Mouse (Mus musculus): Measurements from ENCODE around the gene Pth2. TPM values are rescaled to one million over a fixed set of nuclear protein-coding genes. Genes with fewer than 3 reads are reported as not detected.

The Pth2 gene
- polyA plus RNA-seq, 1 experiment from 2014 or later: not detected

- peak overlapping the region; percentile 60 for H3K4me3 ChIP-seq (ENCODE audit: low read depth, low read length)
- H3K27me3 ChIP-seq (ENCODE audit: control insufficient read depth, insufficient read depth, low read length): no peaks in the 10 kb centered on the region
- DNase-seq (ENCODE audit: low spot score) (peak; percentile 51), ATAC-seq (replicated peaks; ENCODE audit: insufficient number of reproducible peaks, low FRiP score, low TSS enrichment, low read depth) (no peak; the same call in 1 of the 2 replicates)
- no peaks in the 10 kb centered on the region; the same call in 1 of the 2 replicates for H3K36me3 ChIP-seq (replicated peaks; ENCODE audit: control insufficient read depth, insufficient read depth, low read depth, low read length)
- no peak overlapping the region; the same call in 1 of the 2 replicates for H3K9ac ChIP-seq (replicated peaks; ENCODE audit: low read length)
- H3K4me1 ChIP-seq (ENCODE audit: control insufficient read depth, insufficient read depth, low read length): peaks cover 6% of the 10 kb centered on the region
- H3K4me2 ChIP-seq (ENCODE audit: low read depth, low read length): peak overlapping the region; percentile 39; the same call in 1 of the 2 replicates
- no peak overlapping the region for H3K27ac ChIP-seq (replicated peaks; ENCODE audit: low read depth, low read length)
- 79% methylated on average over 12 of the region's 12 CpGs for WGBS
- no peaks in the 10 kb centered on the region for H3K9me3 ChIP-seq (replicated peaks; ENCODE audit: control insufficient read depth, low read length)
These were observed 25.7 kb upstream of the Pth2 start for GRCm38 (mm10) chr7:45154993-45155514.

GRCm38 (mm10) chr7:45155590-45155989, 25.2 kb upstream of the Pth2 start:
- Histone ChIP-seq H3K9ac (replicated peaks; ENCODE audit: low read length) (no peak overlapping the region), H3K4me2 (ENCODE audit: low read depth, low read length) (no peak overlapping the region), H3K36me3 (replicated peaks; ENCODE audit: control insufficient read depth, insufficient read depth, low read depth, low read length) (no peaks in the 10 kb centered on the region; the same call in 1 of the 2 replicates), H3K4me3 (ENCODE audit: low read depth, low read length) (no peak overlapping the region), H3K27me3 (ENCODE audit: control insufficient read depth, insufficient read depth, low read length) (no peaks in the 10 kb centered on the region), H3K27ac (replicated peaks; ENCODE audit: low read depth, low read length) (no peak overlapping the region), H3K4me1 (ENCODE audit: control insufficient read depth, insufficient read depth, low read length) (peaks cover 6% of the 10 kb centered on the region), H3K9me3 (replicated peaks; ENCODE audit: control insufficient read depth, low read length) (no peaks in the 10 kb centered on the region)
- DNase-seq (ENCODE audit: low spot score): no peak
- no peak for ATAC-seq (replicated peaks; ENCODE audit: insufficient number of reproducible peaks, low FRiP score, low TSS enrichment, low read depth)
- 88% methylated on average over 9 of the region's 9 CpGs for WGBS

GRCm38 (mm10) chr7:45156206-45156605, 24.6 kb upstream of the Pth2 start:
- ATAC-seq (replicated peaks; ENCODE audit: insufficient number of reproducible peaks, low FRiP score, low TSS enrichment, low read depth) (no peak), DNase-seq (ENCODE audit: low spot score) (no peak)
- H3K27me3 ChIP-seq (ENCODE audit: control insufficient read depth, insufficient read depth, low read length): no peaks in the 10 kb centered on the region
- H3K4me3 ChIP-seq (ENCODE audit: low read depth, low read length): no peak overlapping the region
- H3K27ac ChIP-seq (replicated peaks; ENCODE audit: low read depth, low read length): no peak overlapping the region
- no peak overlapping the region for H3K4me2 ChIP-seq (ENCODE audit: low read depth, low read length)
- H3K4me1 ChIP-seq (ENCODE audit: control insufficient read depth, insufficient read depth, low read length): peaks cover 2% of the 10 kb centered on the region; the same call in 1 of the 2 replicates
- H3K36me3 ChIP-seq (replicated peaks; ENCODE audit: control insufficient read depth, insufficient read depth, low read depth, low read length): no peaks in the 10 kb centered on the region; the same call in 1 of the 2 replicates
- no peaks in the 10 kb centered on the region for H3K9me3 ChIP-seq (replicated peaks; ENCODE audit: control insufficient read depth, low read length)
- WGBS: 95% methylated on average over 15 of the region's 15 CpGs
- no peak overlapping the region for H3K9ac ChIP-seq (replicated peaks; ENCODE audit: low read length)

- WGBS: 88% methylated on average over 14 of the region's 14 CpGs
- Histone ChIP-seq H3K9ac (replicated peaks; ENCODE audit: low read length) (no peak overlapping the region), H3K27ac (replicated peaks; ENCODE audit: low read depth, low read length) (no peak overlapping the region), H3K4me1 (ENCODE audit: control insufficient read depth, insufficient read depth, low read length) (peaks cover 2% of the 10 kb centered on the region), H3K27me3 (ENCODE audit: control insufficient read depth, insufficient read depth, low read length) (no peaks in the 10 kb centered on the region), H3K4me3 (ENCODE audit: low read depth, low read length) (no peak overlapping the region), H3K9me3 (replicated peaks; ENCODE audit: control insufficient read depth, low read length) (no peaks in the 10 kb centered on the region), H3K4me2 (ENCODE audit: low read depth, low read length) (no peak overlapping the region), H3K36me3 (replicated peaks; ENCODE audit: control insufficient read depth, insufficient read depth, low read depth, low read length) (no peaks in the 10 kb centered on the region; the same call in 1 of the 2 replicates)
- DNase-seq (ENCODE audit: low spot score): no peak
- no peak for ATAC-seq (replicated peaks; ENCODE audit: insufficient number of reproducible peaks, low FRiP score, low TSS enrichment, low read depth)
These were observed 23.3 kb upstream of the Pth2 start for GRCm38 (mm10) chr7:45157459-45157858.

GRCm38 (mm10) chr7:45158991-45159390, 21.8 kb upstream of the Pth2 start:
- Histone ChIP-seq H3K27me3 (ENCODE audit: control insufficient read depth, insufficient read depth, low read length) (peaks cover 12% of the 10 kb centered on the region), H3K36me3 (replicated peaks; ENCODE audit: control insufficient read depth, insufficient read depth, low read depth, low read length) (no peaks in the 10 kb centered on the region; the same call in 1 of the 2 replicates), H3K9me3 (replicated peaks; ENCODE audit: control insufficient read depth, low read length) (no peaks in the 10 kb centered on the region), H3K27ac (replicated peaks; ENCODE audit: low read depth, low read length) (no peak overlapping the region), H3K9ac (replicated peaks; ENCODE audit: low read length) (no peak overlapping the region), H3K4me3 (ENCODE audit: low read depth, low read length) (no peak overlapping the region), H3K4me2 (ENCODE audit: low read depth, low read length) (no peak overlapping the region), H3K4me1 (ENCODE audit: control insufficient read depth, insufficient read depth, low read length) (peaks cover 4% of the 10 kb centered on the region; the same call in 1 of the 2 replicates)
- 90% methylated on average over 6 of the region's 6 CpGs for WGBS
- no peak for DNase-seq (ENCODE audit: low spot score)
- no peak for ATAC-seq (replicated peaks; ENCODE audit: insufficient number of reproducible peaks, low FRiP score, low TSS enrichment, low read depth)

- DNase-seq (ENCODE audit: low spot score): no peak
- Histone ChIP-seq H3K4me1 (ENCODE audit: control insufficient read depth, insufficient read depth, low read length) (peaks cover 4% of the 10 kb centered on the region; the same call in 1 of the 2 replicates), H3K4me3 (ENCODE audit: low read depth, low read length) (no peak overlapping the region), H3K27me3 (ENCODE audit: control insufficient read depth, insufficient read depth, low read length) (peaks cover 26% of the 10 kb centered on the region), H3K4me2 (ENCODE audit: low read depth, low read length) (no peak overlapping the region), H3K9me3 (replicated peaks; ENCODE audit: control insufficient read depth, low read length) (no peaks in the 10 kb centered on the region), H3K36me3 (replicated peaks; ENCODE audit: control insufficient read depth, insufficient read depth, low read depth, low read length) (no peaks in the 10 kb centered on the region; the same call in 1 of the 2 replicates), H3K9ac (replicated peaks; ENCODE audit: low read length) (no peak overlapping the region), H3K27ac (replicated peaks; ENCODE audit: low read depth, low read length) (no peak overlapping the region)
- WGBS: 96% methylated on average over 6 of the region's 6 CpGs
- ATAC-seq (replicated peaks; ENCODE audit: insufficient number of reproducible peaks, low FRiP score, low TSS enrichment, low read depth): no peak
These were observed 20.4 kb upstream of the Pth2 start for GRCm38 (mm10) chr7:45160316-45160800.

- Histone ChIP-seq H3K4me1 (ENCODE audit: control insufficient read depth, insufficient read depth, low read length) (peaks cover 4% of the 10 kb centered on the region; the same call in 1 of the 2 replicates), H3K27ac (replicated peaks; ENCODE audit: low read depth, low read length) (no peak overlapping the region), H3K4me2 (ENCODE audit: low read depth, low read length) (no peak overlapping the region), H3K9me3 (replicated peaks; ENCODE audit: control insufficient read depth, low read length) (no peaks in the 10 kb centered on the region), H3K4me3 (ENCODE audit: low read depth, low read length) (no peak overlapping the region), H3K9ac (replicated peaks; ENCODE audit: low read length) (no peak overlapping the region), H3K36me3 (replicated peaks; ENCODE audit: control insufficient read depth, insufficient read depth, low read depth, low read length) (no peaks in the 10 kb centered on the region; the same call in 1 of the 2 replicates), H3K27me3 (ENCODE audit: control insufficient read depth, insufficient read depth, low read length) (peaks cover 31% of the 10 kb centered on the region)
- WGBS: 93% methylated on average over 3 of the region's 3 CpGs
- ATAC-seq (replicated peaks; ENCODE audit: insufficient number of reproducible peaks, low FRiP score, low TSS enrichment, low read depth) (no peak), DNase-seq (ENCODE audit: low spot score) (no peak)
These were observed 19.9 kb upstream of the Pth2 start for GRCm38 (mm10) chr7:45160866-45161265.
